Mouse (Mus musculus) frontal cortex, adult 2 months (tissue): ENCODE measurements at regions not wholly inside any gene's neighbourhood (a gene's known extent, or its start where the extent isn't known, plus 50 kb on each side); places are given as distances from the start of the nearest gene placed in this dataset.

Experiments
- DNase-seq, 2 experiments: peaks; one replicate each; pipeline ENCODE4 v3.0.0; 2022; ENCODE audit warnings: low spot score in 1 of 2; ENCODE audit errors: extremely low spot score in 1 of 2

- DNase-seq: no peak
Observed at GRCm38 (mm10) chr19:37492572-37492971, 57.6 kb upstream of the Exoc6 start.

GRCm38 (mm10) chr19:37493378-37493777, 56.8 kb upstream of the Exoc6 start:
- no peak for DNase-seq

GRCm38 (mm10) chr19:37493921-37494485, 56.2 kb upstream of the Exoc6 start:
- no peak for DNase-seq

GRCm38 (mm10) chr19:37494806-37495205, 55.4 kb upstream of the Exoc6 start:
- no peak for DNase-seq

- peak in 1 of 2 experiments; percentile 39 for DNase-seq
Observed at GRCm38 (mm10) chr19:37495319-37496270, 54.6 kb upstream of the Exoc6 start.

GRCm38 (mm10) chr19:37496759-37497158, 53.5 kb upstream of the Exoc6 start:
- no peak for DNase-seq

- peak in 1 of 2 experiments; percentile 66 for DNase-seq
Observed at GRCm38 (mm10) chr19:37497161-37497560, 53.1 kb upstream of the Exoc6 start.

- no peak for DNase-seq
Observed at GRCm38 (mm10) chr19:37498438-37498837, 51.8 kb upstream of the Exoc6 start.
